Mouse (Mus musculus) heart, embryonic 16.5 days (tissue): ENCODE measurements around the gene Gse1. TPM values are rescaled to one million over a fixed set of nuclear protein-coding genes. Genes with fewer than 3 reads are reported as not detected.
A peak's percentile ranks its signal among the peaks of the same experiment; 100 is the strongest.

Experiments
- ATAC-seq: fragments of 200-750 bp; cut with Nextera tagmentation; replicated peaks from 2 replicates; pipeline ENCODE4 v1.8.0; 2017; ENCODE audit warnings: moderate number of reproducible peaks; ENCODE audit not compliant: insufficient read depth, low FRiP score; ENCODE audit errors: extremely low read depth
- H3K27ac ChIP-seq: fragments of 300-500 bp; sonication (generic); 2 replicates; pipeline ENCODE4 v1.5.1; 2014; ENCODE audit warnings: mild to moderate bottlenecking, low read length, control low read depth, moderate library complexity
- H3K27me3 ChIP-seq: fragments of 300-500 bp; sonication (generic); 2 replicates; pipeline ENCODE4 v1.6.1; 2014; ENCODE audit warnings: low read length, mixed read lengths; ENCODE audit not compliant: control insufficient read depth, insufficient read depth
- H3K36me3 ChIP-seq: fragments of 300-500 bp; sonication (generic); 2 replicates; pipeline ENCODE4 v1.6.1; 2014; ENCODE audit not compliant: control insufficient read depth, insufficient read depth
- H3K4me1 ChIP-seq: fragments of 300-500 bp; sonication (generic); 2 replicates; pipeline ENCODE4 v1.6.1; 2014; ENCODE audit warnings: low read length, mixed read lengths; ENCODE audit not compliant: control insufficient read depth, insufficient read depth
- H3K4me2 ChIP-seq: fragments of 300-500 bp; sonication (generic); 2 replicates; pipeline ENCODE4 v1.6.1; 2014; ENCODE audit warnings: low read depth, mild to moderate bottlenecking, control low read depth, low read length
- H3K4me3 ChIP-seq: fragments of 300-500 bp; sonication (generic); 2 replicates; pipeline ENCODE4 v1.5.1; 2014; ENCODE audit warnings: mild to moderate bottlenecking, control low read depth, low read length
- H3K9ac ChIP-seq: fragments of 300-500 bp; sonication (generic); 2 replicates; pipeline ENCODE4 v1.6.1; 2014; ENCODE audit warnings: low read length, control low read depth
- H3K9me3 ChIP-seq: fragments of 300-500 bp; sonication (generic); replicated peaks from 2 replicates; pipeline ENCODE4 v1.6.1; 2016; ENCODE audit warnings: low read length; ENCODE audit not compliant: control insufficient read depth
- WGBS: fragments of 180-500 bp; shearing (Covaris S2); extraction: QIAGEN DNeasy Blood & Tissue Kit; methylation state at CpG from one replicate; pipeline ENCODE4 v1.1.7; 2014; 5-methylcytosine and 5-hydroxymethylcytosine counted together
- polyA plus RNA-seq: library from polyadenylated mRNA; unstranded; fragments of >200 nt; fragmentation: Nextera tagmentation; extraction: Ambion mirVana; gene quantifications from 2 replicates; pipeline ENCODE4 v1.2.1, GENCODE M21; 2015

Gse1 gene
- polyA plus RNA-seq, 1 experiment from 2014 or later = 7.7 TPM

DNA sequence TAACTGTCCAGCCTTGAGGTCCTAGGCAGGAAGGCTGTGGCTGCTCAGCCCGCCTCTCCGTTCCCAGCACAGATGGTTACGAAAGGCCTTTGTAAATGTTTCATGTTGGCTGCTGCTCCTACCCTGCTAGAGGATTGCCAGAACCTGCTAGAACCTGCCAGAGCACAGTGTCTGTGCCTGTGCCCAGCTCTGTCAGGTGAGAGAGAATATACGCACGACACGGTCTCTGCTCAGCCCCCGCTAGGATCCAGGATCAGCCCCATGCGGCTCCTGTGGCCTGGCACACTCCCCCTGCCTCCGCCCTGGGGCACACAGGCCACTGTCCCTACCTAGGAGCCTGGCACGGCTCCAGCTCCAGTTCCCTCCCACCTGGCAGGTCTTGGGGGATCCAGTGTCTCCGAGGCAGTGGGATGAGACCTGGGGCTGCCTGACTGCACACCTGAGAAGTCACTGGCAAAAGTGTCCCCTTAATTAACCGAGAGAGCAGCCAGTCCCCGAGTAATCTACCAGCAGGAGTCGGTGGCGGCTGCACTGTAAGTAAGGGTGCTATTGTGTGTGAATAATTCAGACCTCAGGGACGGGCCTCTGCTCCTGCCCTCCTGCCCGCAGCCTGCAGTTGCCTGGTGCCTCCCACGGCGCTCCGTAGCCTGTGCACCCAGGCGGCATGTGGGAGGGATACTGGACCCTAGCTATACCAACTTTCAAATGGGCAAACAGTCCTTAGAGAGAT, 209.6 kb downstream of the Gse1 start:
- no peak overlapping the region for H3K27ac ChIP-seq
- peaks cover 2% of the 10 kb centered on the region; the same call in 1 of the 2 replicates for H3K27me3 ChIP-seq
- peaks cover 25% of the 10 kb centered on the region for H3K4me1 ChIP-seq
- no peak overlapping the region for H3K9ac ChIP-seq
- H3K36me3 ChIP-seq = no peaks in the 10 kb centered on the region
- H3K9me3 ChIP-seq = peaks cover 3% of the 10 kb centered on the region
- no peak overlapping the region for H3K4me3 ChIP-seq
- WGBS = 86% methylated on average over 21 of the region's 21 CpGs
- no peak for ATAC-seq
- no peak overlapping the region for H3K4me2 ChIP-seq

DNA sequence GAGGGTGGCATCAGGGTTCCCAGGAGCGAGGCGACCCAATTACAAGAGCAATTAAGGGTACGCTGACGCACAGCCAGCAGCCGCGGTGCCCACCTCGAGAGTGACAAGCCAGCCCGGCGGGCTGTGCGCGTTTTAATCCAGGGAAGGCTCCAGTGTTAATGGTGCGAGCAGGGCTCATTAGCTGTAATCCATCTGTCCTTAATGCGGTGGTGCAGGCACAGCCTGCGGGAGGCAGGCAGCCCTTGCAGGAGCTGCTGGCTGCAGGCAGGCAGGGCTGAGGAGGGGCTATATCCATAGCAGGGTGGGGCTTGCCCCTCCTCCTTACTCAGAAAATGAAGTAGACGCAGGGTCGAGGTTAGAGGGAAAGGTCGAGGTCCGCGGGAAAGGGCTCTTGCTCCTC, 211.1 kb downstream of the Gse1 start:
- Histone ChIP-seq H3K9me3 (no peaks in the 10 kb centered on the region), H3K9ac (no peak overlapping the region), H3K27me3 (peaks cover 2% of the 10 kb centered on the region; the same call in 1 of the 2 replicates), H3K4me1 (peaks cover 27% of the 10 kb centered on the region), H3K4me2 (no peak overlapping the region), H3K27ac (no peak overlapping the region), H3K36me3 (no peaks in the 10 kb centered on the region), H3K4me3 (no peak overlapping the region)
- no peak for ATAC-seq
- WGBS = 41% methylated on average over 19 of the region's 19 CpGs

DNA sequence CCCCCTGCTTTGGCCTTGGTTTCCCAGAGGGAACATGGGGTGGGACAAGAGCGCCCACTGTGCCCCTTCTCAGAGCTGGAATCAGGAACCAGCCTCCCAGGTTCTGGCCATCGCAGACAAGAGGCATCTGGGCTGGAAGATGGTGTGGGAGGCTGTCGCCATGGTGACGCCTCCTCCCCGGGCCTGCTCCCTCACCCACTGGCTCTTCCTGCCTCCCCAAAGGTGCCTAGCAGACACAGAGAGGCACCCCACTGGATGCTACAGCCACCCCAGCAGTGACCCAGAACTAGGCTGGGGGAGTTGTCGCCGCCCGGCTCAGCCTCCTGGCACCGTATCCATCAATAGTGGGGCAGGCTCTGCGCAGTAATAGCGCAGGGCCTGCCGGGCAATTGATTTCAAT, 212.5 kb downstream of the Gse1 start:
- WGBS = 86% methylated on average over 12 of the region's 12 CpGs
- no peaks in the 10 kb centered on the region for H3K36me3 ChIP-seq

DNA sequence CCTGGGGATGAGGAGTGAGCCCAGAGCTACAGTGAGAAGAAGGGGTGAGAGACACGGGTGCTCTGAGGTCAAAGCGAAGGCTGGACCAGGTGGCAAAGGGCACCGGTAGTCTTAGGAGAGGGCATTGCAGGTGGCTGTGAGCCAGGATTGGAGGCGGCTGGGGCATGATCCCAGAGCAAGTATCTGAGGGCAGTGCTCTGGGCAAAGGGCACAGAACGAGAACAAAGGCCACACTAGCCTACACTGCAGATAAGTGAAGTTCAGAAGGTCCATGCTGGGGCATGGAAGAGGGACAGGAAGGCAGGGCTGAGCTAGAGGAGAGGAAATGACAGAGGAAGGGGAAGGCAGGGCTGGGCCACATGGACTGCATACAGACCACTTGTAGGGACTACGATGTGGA, 213.4 kb downstream of the Gse1 start:
- peaks cover 24% of the 10 kb centered on the region for H3K4me1 ChIP-seq
- H3K27me3 ChIP-seq = peaks cover 2% of the 10 kb centered on the region; the same call in 1 of the 2 replicates
- no peak overlapping the region for H3K4me2 ChIP-seq
- H3K9ac ChIP-seq = no peak overlapping the region
- no peak overlapping the region for H3K27ac ChIP-seq
- WGBS = 60% methylated on average over 6 of the region's 6 CpGs
- H3K36me3 ChIP-seq = no peaks in the 10 kb centered on the region
- no peak overlapping the region for H3K4me3 ChIP-seq
- no peak for ATAC-seq
- H3K9me3 ChIP-seq = no peaks in the 10 kb centered on the region

More for the DNA sequence above, 212.5 kb downstream of the Gse1 start:
- ATAC-seq = no peak
- Histone ChIP-seq H3K4me2 (no peak overlapping the region), H3K4me1 (peaks cover 27% of the 10 kb centered on the region), H3K9ac (no peak overlapping the region), H3K27ac (no peak overlapping the region), H3K9me3 (no peaks in the 10 kb centered on the region), H3K4me3 (no peak overlapping the region), H3K27me3 (peaks cover 2% of the 10 kb centered on the region; the same call in 1 of the 2 replicates)

DNA sequence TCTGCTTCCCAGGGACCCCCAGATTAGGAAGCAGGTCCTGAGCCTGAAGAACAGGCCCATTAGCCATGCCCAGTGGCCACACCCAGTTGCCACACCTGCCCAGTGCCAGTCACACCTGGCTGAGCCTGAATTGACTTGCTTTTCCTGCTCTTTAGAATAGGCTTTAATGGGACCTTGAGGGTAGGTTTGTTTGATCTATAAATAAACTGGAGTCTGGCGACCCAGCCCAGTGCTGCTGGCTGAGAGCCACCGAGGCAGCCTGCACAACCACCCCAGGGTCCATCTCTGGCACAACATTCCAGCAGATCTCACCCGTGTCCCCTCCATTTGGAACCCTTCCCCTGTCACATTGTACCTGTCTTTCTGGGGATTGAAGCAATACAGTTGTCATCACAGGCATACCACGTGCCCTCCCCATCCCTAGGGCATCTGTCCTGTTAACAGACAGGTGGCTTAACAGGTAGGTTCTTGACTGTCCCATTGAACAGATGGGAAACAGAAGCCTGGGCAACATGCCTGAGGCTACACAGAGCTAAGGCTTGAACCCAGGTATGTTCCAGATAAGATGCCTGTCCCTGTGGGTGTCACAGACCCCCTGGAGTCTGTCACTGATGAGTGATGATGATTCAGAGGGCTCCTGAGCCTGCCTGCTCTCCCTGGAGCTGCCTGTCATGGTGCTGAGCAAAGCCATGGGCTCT, 214.2 kb downstream of the Gse1 start:
- no peaks in the 10 kb centered on the region for H3K36me3 ChIP-seq
- peaks cover 2% of the 10 kb centered on the region; the same call in 1 of the 2 replicates for H3K27me3 ChIP-seq
- ATAC-seq = no peak
- H3K9me3 ChIP-seq = no peaks in the 10 kb centered on the region
- 21% methylated on average over 4 of the region's 4 CpGs for WGBS
- peaks cover 20% of the 10 kb centered on the region for H3K4me1 ChIP-seq
- no peak overlapping the region for H3K4me2 ChIP-seq
- H3K4me3 ChIP-seq = no peak overlapping the region
- no peak overlapping the region for H3K9ac ChIP-seq
- no peak overlapping the region for H3K27ac ChIP-seq

DNA sequence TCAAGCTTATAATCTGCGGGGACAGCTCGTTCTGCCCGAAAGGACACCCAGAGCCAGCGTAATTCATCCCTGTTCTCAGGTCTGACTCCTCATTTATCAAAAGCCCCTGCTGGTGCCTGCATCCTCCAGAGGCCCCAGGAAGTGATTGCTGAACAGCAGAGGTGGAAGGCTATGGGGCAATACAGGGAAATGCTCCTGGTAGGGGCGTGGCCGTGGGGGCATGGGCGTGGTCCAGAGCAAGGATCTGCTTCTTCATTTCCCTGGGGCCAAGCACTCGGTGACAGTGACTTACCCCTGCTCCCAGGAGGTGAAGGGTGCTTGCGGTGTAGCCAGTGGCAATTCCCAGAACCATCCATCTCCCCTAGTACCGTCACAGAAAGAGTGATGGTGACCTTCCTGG, 217.0 kb downstream of the Gse1 start:
- Histone ChIP-seq H3K4me1 (peaks cover 30% of the 10 kb centered on the region), H3K9me3 (no peaks in the 10 kb centered on the region), H3K4me3 (no peak overlapping the region), H3K27ac (no peak overlapping the region), H3K4me2 (no peak overlapping the region), H3K36me3 (no peaks in the 10 kb centered on the region), H3K27me3 (no peaks in the 10 kb centered on the region), H3K9ac (no peak overlapping the region)
- ATAC-seq = no peak
- WGBS = 67% methylated on average over 10 of the region's 10 CpGs

DNA sequence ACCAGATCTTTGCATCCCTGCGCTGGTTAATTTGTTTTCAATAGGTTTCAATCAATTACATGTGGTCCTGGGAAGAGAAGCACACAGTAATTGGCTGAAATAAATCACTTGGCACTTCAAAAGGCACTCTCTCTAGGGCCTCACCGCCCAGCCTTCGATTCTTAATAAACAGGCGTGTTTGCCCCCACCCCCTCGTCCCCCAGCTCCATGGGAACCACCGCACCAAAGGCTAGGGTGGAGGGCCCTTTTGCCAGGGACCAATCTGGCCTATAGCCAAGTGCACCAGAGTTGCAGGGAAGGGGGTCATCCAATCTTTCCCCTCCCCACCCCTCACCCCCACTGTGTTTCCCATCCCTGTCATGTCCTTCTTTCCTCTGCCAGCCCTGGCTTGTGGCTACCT, 219.9 kb downstream of the Gse1 start:
- Histone ChIP-seq H3K36me3 (no peaks in the 10 kb centered on the region), H3K4me2 (no peak overlapping the region), H3K9ac (no peak overlapping the region), H3K9me3 (no peaks in the 10 kb centered on the region), H3K27ac (no peak overlapping the region), H3K27me3 (no peaks in the 10 kb centered on the region), H3K4me1 (peaks cover 10% of the 10 kb centered on the region), H3K4me3 (no peak overlapping the region)
- no peak for ATAC-seq
- WGBS = 92% methylated on average over 6 of the region's 6 CpGs

DNA sequence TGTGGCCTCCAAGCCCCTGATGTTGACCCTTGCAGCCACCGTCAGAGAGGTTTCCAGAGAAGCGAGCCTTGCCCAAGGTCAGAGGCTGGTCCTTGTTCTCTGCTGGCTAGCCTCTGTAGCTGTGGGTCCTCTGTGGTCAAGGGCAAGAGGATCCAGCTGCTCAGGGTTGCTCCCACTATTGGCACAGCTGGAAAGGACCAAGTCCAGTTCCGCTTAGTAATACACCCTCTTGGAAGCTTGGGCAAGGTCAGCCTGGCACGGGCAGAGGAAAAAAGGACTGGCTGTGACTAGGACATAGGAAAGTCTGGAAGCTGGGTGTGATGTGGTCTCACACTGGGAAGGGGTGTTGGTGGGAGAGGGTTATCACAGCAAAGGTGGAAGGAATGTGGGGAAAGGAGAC, 220.9 kb downstream of the Gse1 start:
- no peak overlapping the region for H3K4me3 ChIP-seq
- no peak overlapping the region for H3K9ac ChIP-seq
- WGBS = 92% methylated on average over 4 of the region's 4 CpGs
- H3K36me3 ChIP-seq = no peaks in the 10 kb centered on the region
- H3K27ac ChIP-seq = no peak overlapping the region
- no peaks in the 10 kb centered on the region for H3K27me3 ChIP-seq
- H3K9me3 ChIP-seq = no peaks in the 10 kb centered on the region
- H3K4me2 ChIP-seq = no peak overlapping the region
- ATAC-seq = no peak
- H3K4me1 ChIP-seq = peaks cover 10% of the 10 kb centered on the region

DNA sequence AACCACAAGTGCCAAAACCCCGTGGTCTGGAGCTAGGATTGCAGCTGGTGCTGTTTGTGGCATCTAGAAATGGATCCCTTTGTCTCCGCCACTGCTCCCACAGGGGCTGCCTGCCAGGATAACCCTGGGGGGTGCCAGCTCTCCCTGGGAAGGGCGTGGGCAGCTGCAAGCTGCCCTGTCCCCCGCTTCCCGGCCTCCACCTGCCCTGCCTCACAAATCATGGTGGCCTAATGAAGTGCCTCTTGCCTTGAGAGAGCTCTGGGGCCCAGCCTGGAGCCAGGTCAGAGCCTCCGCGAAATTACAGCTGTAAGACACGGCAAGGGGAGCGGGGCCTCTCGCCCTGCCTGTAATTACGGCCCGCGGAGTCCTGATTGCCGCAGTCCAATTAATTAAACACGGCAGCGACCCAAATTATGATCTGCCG, 221.4 kb downstream of the Gse1 start:
- Histone ChIP-seq H3K36me3 (no peaks in the 10 kb centered on the region), H3K27me3 (no peaks in the 10 kb centered on the region), H3K9ac (peak overlapping the region; percentile 49), H3K27ac (no peak overlapping the region), H3K4me2 (0 out of 2 replicates have a peak overlapping the region, but pooled peaks have one; percentile 7), H3K4me1 (peaks cover 12% of the 10 kb centered on the region), H3K9me3 (no peaks in the 10 kb centered on the region), H3K4me3 (no peak overlapping the region)
- no peak for ATAC-seq
- WGBS = 39% methylated on average over 17 of the region's 17 CpGs
